Mouse (Mus musculus): ENCODE measurements at regions not wholly inside any gene's neighbourhood (a gene's known extent, or its start where the extent isn't known, plus 50 kb on each side); places are given as distances from the start of the nearest gene placed in this dataset.

- peak; percentile 38 to 49 for DNase-seq
Observed at GRCm38 (mm10) chr4:62755237-62755900, 195.7 kb downstream of the Rgs3 start.

GRCm38 (mm10) chr4:62756721-62757206 is 197.1 kb downstream of the Rgs3 start:
- peak; percentile 43 to 68 for DNase-seq

- DNase-seq, result no peak
Observed at GRCm38 (mm10) chr4:62760748-62761604, 201.3 kb downstream of the Rgs3 start.

GRCm38 (mm10) chr4:62761672-62762071 is 202.0 kb downstream of the Rgs3 start:
- DNase-seq, result peak in 1 of 2 experiments; percentile 55

GRCm38 (mm10) chr4:62763990-62764389 is 201.4 kb upstream of the Zfp618 start:
- DNase-seq, result peak; percentile 45

- DNase-seq, result no peak
Observed at GRCm38 (mm10) chr4:62769469-62770234, 195.7 kb upstream of the Zfp618 start.

- DNase-seq, result no peak
Observed at GRCm38 (mm10) chr4:62775005-62775609, 190.3 kb upstream of the Zfp618 start.

GRCm38 (mm10) chr4:62776881-62777280 is 188.5 kb upstream of the Zfp618 start:
- no peak for DNase-seq

- DNase-seq, result no peak
Observed at GRCm38 (mm10) chr4:62777436-62777835, 187.9 kb upstream of the Zfp618 start.

- DNase-seq, result no peak
Observed at GRCm38 (mm10) chr4:62778621-62779020, 186.8 kb upstream of the Zfp618 start.

- DNase-seq, result peak; percentile 72 to 82
Observed at GRCm38 (mm10) chr4:62780409-62780808, 185.0 kb upstream of the Zfp618 start.

- DNase-seq, result peak in 1 of 2 experiments; percentile 39
Observed at GRCm38 (mm10) chr4:62780837-62781236, 184.5 kb upstream of the Zfp618 start.

- peak in 1 of 2 experiments; percentile 39 for DNase-seq
Observed at GRCm38 (mm10) chr4:62781309-62781800, 184.0 kb upstream of the Zfp618 start.

GRCm38 (mm10) chr4:62785711-62786110 is 179.7 kb upstream of the Zfp618 start:
- no peak for DNase-seq

GRCm38 (mm10) chr4:62789696-62790095 is 175.7 kb upstream of the Zfp618 start:
- DNase-seq, result no peak

- no peak for DNase-seq
Observed at GRCm38 (mm10) chr4:62793582-62793981, 171.8 kb upstream of the Zfp618 start.

- no peak for DNase-seq
Observed at GRCm38 (mm10) chr4:62795538-62795937, 169.8 kb upstream of the Zfp618 start.

- DNase-seq, result no peak
Observed at GRCm38 (mm10) chr4:62799923-62800322, 165.4 kb upstream of the Zfp618 start.

- DNase-seq, result peak; percentile 66 to 83
Observed at GRCm38 (mm10) chr4:62805841-62806240, 159.5 kb upstream of the Zfp618 start.

GRCm38 (mm10) chr4:62806786-62807185 is 158.6 kb upstream of the Zfp618 start:
- DNase-seq, result peak in 1 of 2 experiments; percentile 59

- no peak for DNase-seq
Observed at GRCm38 (mm10) chr4:62807926-62808552, 157.3 kb upstream of the Zfp618 start.

GRCm38 (mm10) chr4:62808553-62808950 is 156.8 kb upstream of the Zfp618 start:
- DNase-seq, result no peak
